Mouse (Mus musculus) embryonic fibroblast, embryonic 13.5 days (primary cell): ENCODE measurements around the gene Sugct.

Experiments used
- CTCF ChIP-seq: IDR thresholded peaks from 2 replicates; pipeline ENCODE4 v1.5.1; 2011; ENCODE audit warnings: mild to moderate bottlenecking, control low read depth, low read length, moderate library complexity, borderline replicate concordance; ENCODE audit not compliant: insufficient read depth
- POLR2A ChIP-seq: IDR thresholded peaks from 2 replicates; pipeline ENCODE4 v1.6.1; 2011; ENCODE audit warnings: low read depth, mild to moderate bottlenecking, control low read depth, low read length, moderate library complexity

DNA sequence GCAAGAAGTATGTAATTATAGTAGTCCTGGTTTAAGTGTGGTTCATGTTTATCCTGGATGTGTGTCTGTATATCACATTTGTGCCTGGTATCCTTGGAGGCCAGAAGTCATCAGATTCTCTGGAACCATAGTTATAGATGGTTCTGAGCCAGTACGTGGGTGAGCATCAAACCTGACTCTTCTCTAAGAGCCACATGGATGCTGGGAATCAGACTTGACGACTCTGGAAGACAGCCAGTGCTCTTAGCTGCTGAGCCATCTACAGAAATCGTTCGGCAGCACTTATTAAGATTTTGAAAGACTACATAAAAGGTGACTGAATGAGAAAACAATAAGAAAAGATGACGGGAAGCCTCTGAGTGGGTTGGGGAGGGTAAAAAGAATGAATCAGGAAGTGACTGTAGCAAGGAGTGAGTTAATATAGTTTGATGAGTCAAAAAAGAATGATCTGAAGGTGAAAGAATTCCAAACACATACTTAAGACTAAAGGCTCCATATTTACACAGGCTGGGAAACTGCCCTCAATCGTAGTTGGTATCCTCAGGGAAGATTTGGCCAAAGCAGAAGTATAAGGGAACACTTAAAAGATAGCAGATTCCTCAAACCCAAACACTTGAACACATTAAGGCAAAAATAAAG is 10.0 kb upstream of the Sugct start:
- TF ChIP-seq CTCF (no peak), POLR2A (no peak)
